Mouse (Mus musculus): Measurements from ENCODE around the gene Emc8. TPM values are rescaled to one million over a fixed set of nuclear protein-coding genes. Genes with fewer than 3 reads are reported as not detected.

Emc8 gene
- total RNA-seq (2022) = 10 to 100 TPM; 65.3 to 85.6 (median 79.2) TPM

DNA sequence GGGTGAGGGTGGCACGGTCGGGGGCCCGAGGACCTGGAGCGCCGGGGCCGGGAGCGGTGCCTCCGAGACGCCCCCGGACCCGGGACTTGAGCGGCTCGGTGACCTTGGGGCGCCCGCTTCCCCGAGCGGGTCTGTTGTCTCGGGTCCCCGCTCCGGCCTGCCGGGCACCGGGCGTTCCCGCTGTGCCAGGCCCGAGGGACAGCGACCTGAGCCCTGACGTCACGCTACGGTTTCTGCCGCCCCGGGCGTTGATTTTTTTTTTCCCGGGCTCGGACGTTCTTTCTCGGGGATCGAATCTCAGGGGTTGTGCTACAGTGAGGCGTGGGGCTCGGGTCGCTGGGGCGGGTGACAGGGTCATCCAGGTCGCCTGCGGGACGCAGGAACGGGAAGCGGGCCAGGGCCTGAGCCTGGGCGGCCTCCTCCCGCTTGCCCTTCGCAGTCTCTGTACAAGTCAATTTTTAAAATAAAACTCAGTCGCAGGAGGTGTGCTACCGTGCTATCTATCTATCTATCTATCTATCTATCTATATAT, at the start of gene Emc8:
Gene Emc8, minus strand, starts transcription at position 200 of the 532 bp plus-strand sequence.
- no peak for DNase-seq (ENCODE audit: low spot score in 2 of 2)

DNA sequence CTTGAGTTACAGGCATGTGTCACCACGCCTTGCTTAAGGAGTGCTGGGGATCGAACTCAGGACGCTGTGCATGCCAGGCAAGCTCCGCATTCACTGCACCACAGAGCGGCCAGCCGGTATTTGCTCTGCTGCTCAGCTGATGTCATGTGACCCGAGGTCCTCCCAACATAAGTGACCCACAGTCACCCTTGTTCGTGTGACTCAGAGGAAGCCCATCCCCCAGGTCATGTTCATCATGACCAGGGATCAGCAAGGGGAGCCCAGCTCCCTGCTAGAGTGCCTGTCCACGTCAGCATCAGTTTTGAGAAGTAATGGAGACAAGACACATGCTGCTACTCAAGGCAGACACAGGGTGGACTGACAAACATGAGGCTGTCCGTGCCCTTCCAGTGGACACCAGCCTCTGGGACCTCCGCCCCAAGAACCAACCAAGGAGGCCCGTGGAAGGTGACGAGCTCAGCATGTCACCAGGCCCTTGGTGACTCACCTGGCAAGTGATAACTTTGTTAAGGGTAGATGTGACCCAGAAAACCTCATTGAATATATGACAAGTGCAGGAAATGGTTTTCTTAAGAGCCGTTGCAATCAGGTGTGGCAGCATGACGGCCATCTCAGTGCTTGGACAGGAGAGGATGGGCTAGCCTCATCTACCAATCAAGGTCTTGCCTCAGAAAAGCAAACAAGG, 47.8 kb upstream of the Emc8 start:
- DNase-seq (ENCODE audit: low spot score in 2 of 2) = no peak

- no peak for DNase-seq (ENCODE audit: low spot score in 2 of 2)
These were observed 46.8 kb upstream of the Emc8 start for GRCm38 (mm10) chr8:120715200-120715599.

- DNase-seq (ENCODE audit: low spot score in 2 of 2) = no peak
These were observed 40.8 kb upstream of the Emc8 start for GRCm38 (mm10) chr8:120709176-120709575.

DNA sequence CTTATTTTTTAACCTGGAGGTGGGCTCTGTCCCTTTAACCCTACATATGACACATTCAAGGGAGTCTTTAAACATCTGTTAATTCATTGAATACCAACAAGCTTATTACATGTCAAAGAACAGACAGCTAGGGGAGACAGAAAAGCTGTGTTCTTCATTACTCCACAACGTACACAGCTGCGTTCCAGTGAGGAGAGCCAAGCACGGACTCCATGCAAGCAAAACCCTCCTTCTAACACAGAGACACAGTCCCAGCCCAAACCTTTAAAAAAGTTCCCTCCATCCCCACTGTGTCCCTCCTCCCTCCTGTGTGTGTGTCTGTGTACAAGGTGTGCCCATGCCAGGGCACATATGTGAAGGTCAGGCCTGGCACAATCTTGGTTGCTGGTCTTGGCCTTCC, 37.8 kb upstream of the Emc8 start:
- DNase-seq (ENCODE audit: low spot score in 2 of 2) = no peak

DNA sequence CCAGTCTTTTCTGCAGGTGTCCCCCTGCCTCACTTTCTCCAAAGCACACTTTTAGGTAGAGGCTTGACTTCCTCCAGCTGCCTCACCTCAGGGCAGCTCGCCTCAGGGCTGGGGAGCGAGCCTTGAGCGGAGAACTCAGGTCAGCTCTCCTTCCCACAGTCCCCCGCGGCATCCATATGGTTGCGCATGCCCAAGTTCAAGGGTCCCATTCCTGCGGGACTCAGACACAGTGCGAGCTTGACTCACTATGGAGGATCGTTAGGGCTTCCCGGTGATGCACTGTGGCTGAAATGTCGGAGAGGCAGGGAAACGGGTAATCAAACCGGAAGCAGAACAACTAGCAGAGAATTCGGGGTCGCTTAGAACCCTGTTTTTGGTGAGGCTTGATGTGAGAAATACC, 36.8 kb upstream of the Emc8 start:
- no peak for DNase-seq (ENCODE audit: low spot score in 2 of 2)

DNA sequence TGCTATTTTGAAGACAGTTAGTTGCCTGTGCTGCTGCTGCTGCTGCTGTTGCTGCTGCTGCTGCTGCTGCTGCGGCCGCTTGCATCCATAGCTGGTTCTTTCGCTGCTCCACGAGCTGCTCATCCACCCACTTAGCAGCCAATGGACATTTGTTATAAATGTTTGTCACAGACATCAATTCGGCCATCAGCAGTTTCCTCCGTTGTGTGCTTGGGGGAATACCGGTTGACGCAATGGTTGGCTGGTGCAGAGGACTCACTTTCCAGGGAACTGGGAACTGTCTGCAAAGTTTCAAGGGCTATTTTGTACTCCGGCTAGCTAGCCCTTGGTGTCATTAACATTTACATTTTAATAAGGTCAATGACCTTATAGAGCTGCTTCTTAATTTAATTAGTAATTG, 35.8 kb upstream of the Emc8 start:
- no peak for DNase-seq (ENCODE audit: low spot score in 2 of 2)

DNA sequence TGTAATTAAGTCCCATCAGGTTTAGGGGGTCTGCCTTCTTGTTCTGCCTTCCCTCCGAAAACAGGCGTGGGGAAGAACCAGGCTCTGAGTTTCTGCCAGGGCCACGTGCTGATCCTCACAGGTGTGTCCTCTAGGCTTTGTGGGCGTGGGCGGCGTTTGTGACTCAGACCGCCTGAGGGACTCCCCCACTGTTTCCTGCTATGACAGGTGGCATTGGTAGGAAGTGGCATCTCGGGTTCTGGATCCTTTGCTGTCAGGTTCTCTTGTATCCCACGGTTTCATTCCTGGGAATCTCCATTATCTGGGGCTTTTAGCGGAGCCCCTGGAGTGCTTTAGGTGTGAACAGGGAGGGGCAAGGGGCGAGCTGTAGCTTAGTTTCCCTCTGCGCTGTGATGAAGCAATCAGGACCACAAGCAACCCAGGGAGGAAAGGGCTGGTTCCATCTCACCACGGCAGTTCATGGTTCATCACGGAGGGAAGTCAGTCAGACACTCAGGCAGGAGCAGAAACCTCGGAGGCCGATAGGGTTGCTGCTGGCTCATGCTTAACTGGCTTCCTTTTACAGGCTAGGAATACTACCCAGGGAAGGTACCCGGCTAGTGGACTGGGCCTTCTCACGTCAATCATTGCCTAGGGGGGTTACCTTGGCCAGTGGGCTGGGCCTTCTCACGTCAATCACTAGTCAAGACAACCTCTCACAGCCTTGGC, 33.5 kb upstream of the Emc8 start:
- no peak for DNase-seq (ENCODE audit: low spot score in 2 of 2)

- DNase-seq (ENCODE audit: low spot score in 2 of 2) = no peak
These were observed 31.7 kb upstream of the Emc8 start for GRCm38 (mm10) chr8:120700053-120700452.

DNA sequence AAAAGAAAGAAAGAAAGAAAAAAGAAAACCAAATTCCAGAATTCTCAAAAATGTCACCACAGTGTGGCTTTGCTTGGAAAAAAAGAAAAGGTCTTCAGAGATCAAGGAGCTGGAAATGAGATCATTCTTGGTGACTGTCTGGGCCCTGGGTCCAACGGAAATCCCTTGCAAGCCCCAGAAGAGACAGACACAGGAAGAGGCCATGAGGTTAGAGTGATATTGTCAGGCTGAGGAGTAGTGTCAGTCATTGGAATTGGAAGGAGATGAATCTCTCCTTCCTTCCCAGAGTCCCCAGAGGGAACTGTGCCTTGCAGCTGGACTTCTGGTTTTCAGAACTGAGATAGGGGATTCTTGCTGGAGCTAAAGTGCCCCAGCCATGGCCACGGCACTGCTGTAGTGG, 31.2 kb upstream of the Emc8 start:
- no peak for DNase-seq (ENCODE audit: low spot score in 2 of 2)

- no peak for DNase-seq (ENCODE audit: low spot score in 2 of 2)
These were observed 30.7 kb upstream of the Emc8 start for GRCm38 (mm10) chr8:120699079-120699478.

DNA sequence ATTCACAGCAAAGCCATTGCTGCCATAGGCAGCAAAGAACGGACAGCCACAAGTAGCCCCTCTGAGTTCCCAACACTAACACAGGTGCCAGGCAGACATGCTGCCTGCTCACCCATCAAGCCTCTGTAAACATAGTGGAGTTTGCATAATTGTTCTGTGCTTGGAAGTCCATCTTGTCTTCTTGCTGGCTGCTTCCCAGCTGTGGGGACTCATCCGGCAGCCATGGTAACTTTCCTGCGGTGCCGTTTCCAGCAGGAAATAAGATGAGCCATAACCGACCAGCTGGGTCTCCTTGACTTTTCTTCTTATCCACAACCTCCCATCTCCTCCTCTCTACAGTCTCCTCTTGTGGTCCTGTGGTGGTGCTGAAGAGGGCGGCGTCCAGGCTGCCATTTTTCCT, 30.1 kb upstream of the Emc8 start:
- DNase-seq (ENCODE audit: low spot score in 2 of 2) = no peak

- DNase-seq (ENCODE audit: low spot score in 2 of 2) = no peak
These were observed 29.6 kb upstream of the Emc8 start for GRCm38 (mm10) chr8:120697979-120698272.

DNA sequence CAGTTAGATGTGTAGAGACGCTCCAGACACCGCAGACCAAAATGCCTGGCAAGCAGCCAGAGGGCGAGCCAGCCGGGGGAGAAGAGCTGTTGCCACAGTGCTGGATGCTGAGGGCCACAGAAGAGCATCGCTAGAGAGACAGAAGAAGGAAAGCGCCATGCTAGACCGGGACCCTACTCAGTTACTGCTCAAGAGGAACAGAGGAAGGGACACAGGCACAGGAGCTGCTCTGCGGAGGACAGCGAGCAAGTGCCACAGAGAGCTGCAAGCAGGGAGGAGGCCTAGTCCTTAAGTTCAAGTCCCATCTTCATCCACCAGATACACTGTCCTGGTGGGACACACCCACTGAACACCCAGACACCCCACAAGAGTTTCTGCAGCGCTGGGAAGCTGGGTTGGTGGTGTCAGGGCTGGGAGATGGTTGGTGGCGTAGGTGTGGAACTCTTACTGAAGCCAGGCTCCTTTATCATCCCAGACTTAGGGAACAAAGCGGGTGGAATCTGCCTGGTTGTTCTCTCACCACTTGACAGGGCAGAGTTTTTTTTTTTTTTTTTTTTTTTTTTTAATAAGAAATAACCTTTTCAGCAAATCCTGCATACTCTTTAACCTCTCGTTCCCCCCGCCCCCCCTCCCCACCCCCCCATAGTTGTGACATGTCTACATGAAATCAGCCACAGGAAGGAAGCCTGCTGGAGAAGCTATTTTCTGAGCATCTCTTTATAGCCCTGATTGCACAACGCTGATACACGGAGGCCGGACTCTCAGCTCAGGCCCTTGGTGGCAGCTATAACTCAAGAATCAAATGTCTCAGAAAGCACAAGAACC, 29.0 kb upstream of the Emc8 start:
- DNase-seq (ENCODE audit: low spot score in 2 of 2) = no peak

DNA sequence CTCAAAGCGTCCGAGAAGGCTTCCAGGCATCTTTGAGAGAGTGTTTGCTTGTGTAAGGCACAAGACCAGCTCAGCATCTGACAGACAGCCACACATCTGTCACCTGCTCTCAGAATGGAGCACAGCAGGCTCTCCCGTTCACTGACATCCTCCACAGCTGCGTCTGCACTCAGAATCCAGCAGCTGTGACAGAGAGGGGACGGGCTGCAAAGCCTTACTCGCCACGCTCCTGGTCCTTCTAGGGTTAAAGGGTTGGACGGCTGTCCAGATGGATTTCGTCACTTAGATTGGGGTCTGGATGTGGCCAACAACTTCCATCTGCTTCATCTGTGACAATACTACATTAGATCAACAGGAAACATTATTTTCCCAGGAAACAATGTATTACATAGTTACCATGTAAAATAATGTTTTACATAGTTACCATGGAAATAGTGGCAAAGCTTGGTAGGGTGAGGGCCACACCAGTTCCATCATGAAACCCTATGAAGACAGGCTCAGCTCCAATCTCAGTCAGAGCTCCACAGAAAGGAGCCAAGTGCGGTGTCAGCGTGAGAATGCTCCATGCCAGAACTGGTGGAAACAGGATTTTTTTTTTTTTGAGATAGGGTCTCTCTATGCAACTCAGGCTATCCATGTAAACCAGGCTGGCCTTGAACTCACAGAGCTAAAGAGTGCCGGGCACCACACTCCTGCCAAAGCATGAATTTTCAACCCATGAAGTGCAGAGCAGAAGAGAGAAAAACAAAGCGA, 28.2 kb upstream of the Emc8 start:
- no peak for DNase-seq (ENCODE audit: low spot score in 2 of 2)

- no peak for DNase-seq (ENCODE audit: low spot score in 2 of 2)
These were observed 25.6 kb upstream of the Emc8 start for GRCm38 (mm10) chr8:120693861-120694493.

- DNase-seq (ENCODE audit: low spot score in 2 of 2) = no peak
These were observed 24.6 kb upstream of the Emc8 start for GRCm38 (mm10) chr8:120692934-120693333.

DNA sequence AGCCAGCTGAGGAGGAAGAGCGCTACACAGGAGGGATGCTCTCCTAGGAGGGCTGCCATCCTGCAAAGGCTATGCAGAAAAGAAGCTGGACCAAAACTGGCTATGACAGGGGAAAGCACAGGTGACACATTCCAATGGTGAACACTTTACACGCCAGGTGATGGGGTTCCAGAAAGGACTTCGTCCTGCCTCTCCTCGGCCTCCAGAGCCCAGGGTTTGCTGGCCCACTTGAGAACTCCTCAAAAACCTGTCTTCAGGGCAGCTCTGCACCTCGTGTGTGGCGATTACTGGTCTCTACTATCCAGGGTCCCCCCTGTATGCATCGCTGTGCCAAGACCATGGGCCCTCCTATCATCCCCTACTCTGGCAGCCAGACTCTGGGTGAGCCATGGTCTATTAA, 20.1 kb upstream of the Emc8 start:
- no peak for DNase-seq (ENCODE audit: low spot score in 2 of 2)

DNA sequence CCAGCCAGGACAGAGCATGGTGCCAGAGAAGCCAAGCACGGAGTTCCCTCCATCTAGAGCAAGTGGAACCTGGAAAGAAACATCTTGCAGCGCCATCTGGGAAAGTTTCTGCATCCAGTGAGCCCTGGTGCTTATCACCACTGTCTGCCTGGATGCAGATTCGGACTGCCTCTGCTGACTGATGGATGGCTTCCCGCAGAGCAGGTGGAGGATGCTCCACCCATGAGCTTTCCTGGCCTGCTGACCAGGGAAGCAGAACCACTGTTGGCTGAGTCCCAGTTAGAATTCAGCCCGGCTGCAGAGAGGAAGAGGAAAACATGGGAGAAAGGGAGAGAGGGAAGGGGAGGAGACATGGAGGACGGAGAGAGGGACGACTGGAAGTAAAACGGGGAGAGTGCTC, 19.4 kb upstream of the Emc8 start:
- no peak for DNase-seq (ENCODE audit: low spot score in 2 of 2)

DNA sequence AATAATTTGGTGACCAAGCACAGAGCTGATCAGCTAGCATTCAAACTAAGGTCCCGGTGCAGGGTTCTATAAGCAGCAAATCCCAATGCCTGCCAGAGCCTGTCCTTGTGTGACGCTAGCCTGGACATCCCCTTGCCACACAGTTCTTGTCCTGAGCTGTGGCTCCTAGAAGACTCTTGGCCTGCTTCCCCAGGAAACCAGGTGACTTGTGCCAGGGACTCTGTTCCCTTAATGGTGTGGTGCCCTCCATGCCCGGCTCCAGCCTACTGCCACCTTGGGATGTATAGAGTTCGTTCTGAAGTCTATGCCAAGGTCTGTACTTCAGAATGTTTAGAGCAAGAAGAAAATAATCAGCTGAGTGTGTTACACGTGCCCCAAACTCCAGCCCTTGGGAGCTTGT, 18.2 kb upstream of the Emc8 start:
- no peak for DNase-seq (ENCODE audit: low spot score in 2 of 2)

GRCm38 (mm10) chr8:120686051-120686450, 17.7 kb upstream of the Emc8 start:
- DNase-seq (ENCODE audit: low spot score in 2 of 2) = no peak
